Mouse (Mus musculus): ENCODE results near the gene Exosc6.
"Not testable (repeated sequence)": the region's sequence is repeated elsewhere in the genome, so short reads cannot be mapped to it uniquely, and the experiment has no call there.

Exosc6 gene

GRCm38 (mm10) chr8:111061688-111062071 lies 5.5 kb downstream of the Exosc6 start:
- DNase-seq (ENCODE audit: low read depth, low spot score), result no peak

DNA sequence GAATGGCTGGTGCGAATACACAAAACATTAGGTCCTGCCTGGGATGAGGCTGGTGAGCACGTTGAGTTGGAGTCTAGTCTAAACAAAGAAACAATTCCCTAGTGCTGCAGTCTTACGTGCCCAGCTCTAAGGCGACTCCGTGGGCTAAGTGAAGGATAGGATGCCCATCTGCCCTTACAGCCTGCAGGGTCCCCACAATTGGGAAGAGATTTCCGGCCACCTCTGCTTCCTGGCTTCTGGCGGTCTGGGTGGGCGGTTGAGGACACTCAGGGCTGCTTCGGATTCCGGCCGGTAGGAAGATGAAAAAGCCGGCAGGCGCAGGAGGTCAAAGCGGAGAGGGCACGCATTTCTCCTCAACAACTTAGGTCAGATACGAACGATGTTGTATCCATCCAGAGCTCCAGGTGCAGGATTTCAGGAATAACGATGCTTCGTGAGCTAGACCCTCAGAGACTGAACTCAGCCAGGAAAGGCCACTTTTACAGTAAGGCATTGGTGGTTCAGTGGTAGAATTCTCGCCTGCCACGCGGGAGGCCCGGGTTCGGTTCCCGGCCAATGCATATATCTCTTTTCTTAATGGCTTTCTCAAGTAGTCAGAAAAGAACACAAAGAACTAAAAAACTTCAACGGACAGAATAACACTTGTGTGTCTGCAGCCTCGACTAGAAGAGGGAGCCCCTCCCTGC lies 6.1 kb downstream of the Exosc6 start:
- peak; percentile 80 for DNase-seq (ENCODE audit: low read depth, low spot score)

DNA sequence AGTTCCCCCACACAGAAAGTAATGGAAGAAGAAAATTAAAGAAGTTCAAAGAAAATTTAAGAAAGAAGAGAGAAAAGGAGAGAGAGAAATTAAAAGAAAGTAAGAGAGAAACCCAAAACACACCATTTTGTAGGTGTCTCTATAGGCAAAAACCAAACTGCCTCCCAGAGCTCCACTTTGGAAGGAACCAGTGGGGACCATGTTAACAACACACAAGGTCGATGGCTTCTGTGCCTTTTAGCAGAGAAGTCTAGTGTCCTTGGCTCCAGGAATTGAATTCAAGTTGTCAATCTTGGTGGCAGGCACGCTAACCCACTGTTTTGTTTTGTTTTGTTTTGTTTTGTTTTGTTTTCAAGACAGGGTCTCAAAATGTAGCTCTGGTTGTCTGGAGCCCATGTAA lies 6.8 kb downstream of the Exosc6 start:
- DNase-seq (ENCODE audit: low read depth, low spot score), result no peak

- no peak for DNase-seq (ENCODE audit: low read depth, low spot score)
Observed at GRCm38 (mm10) chr8:111066308-111066707, 10.2 kb downstream of the Exosc6 start.

DNA sequence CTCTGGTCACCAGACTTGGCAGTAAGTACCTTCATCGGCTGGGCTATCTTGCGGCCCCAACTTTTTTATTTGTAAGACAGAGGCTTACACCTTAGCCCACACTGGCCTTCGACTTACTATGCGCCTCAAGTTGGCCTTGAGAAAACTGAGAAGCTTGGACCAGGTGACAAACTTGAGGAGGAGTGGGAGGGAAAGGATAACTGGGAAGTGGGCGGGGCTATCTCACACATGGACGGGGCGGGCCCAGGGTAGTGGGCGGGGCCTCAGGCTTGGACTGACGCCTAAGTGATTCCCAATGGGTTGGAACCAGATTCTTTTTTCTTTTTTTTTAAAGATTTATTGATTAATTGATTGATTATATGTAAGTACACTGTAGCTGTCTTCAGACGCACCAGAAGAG lies 11.3 kb downstream of the Exosc6 start:
- no peak for DNase-seq (ENCODE audit: low read depth, low spot score)

GRCm38 (mm10) chr8:111068660-111069059 lies 12.5 kb downstream of the Exosc6 start:
- not testable (repeated sequence) for DNase-seq (ENCODE audit: low read depth, low spot score)

GRCm38 (mm10) chr8:111075926-111076325 lies 19.8 kb downstream of the Exosc6 start:
- DNase-seq (ENCODE audit: low read depth, low spot score), result no peak

DNA sequence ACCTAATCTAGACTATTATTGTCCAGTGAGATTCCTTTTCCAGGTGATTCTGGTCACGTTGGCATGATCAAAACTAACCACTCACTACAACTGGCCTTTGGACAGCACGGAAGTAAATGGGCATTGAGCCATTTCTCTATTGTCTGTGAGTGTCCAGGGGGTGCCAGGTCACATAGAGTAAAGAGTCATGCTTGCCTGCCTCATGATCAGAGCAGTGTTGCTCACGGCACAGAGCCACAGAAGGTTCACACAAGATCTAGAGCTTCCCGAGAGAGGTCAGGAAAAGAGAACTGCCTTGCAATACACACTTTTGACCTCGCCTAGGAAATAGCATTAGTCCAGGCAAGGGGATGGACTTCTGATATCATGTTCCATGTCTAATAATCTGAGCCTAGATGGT lies 23.3 kb downstream of the Exosc6 start:
- DNase-seq (ENCODE audit: low read depth, low spot score), result no peak

DNA sequence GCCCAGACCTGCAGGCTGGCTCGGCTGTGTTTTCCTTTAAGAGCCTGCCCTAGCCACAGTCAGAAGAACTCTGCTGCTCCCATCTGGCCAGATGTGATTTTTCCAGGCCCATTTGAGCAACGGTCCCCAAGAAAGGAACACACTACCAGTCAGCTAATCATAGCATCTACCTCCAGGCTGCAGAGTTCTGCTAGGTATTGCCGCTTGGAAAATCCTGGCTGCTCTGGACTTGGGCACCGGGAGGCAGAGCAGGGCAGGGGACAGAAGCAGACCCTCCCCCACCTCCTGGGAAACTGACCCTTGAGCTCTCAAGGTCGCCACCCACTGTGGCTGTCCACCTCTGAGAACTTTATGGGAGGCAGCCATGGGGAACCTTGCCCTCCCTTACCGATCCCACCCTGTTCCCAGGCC lies 23.7 kb downstream of the Exosc6 start:
- no peak for DNase-seq (ENCODE audit: low read depth, low spot score)

DNA sequence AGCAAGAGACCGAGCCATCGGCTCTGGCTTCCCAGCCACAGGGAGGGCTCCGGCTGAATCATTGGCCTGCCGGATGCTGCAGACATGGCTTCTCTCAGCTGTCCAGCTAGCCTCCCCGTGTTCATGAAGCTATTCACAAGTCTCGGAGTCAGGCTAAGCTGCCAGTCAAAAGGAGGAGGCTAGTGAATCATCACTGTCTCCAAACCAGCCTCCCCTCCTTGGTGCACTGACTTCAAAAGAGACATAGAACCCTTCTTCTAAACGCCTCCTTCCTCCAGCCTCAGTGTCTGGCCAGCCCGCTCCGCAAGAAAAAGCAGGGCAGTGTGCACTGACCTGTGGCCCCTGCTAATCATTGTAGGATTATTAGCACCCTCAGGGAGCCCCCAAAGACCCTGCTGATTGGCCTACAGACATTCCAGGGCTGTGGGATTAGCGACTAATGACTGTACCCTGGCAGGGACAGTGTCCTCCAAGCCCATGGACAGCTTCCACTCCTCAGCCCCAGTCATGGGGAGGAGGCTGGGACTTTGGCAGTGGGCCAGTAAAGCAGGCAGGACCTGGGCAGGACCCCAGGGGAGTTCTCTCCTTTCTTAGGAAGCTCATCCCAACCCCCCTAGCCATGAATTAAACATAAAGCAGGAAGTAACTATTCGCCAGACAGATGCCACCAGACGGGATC lies 25.6 kb downstream of the Exosc6 start:
- DNase-seq (ENCODE audit: low read depth, low spot score), result no peak

GRCm38 (mm10) chr8:111083936-111084335 lies 27.8 kb downstream of the Exosc6 start:
- not testable (repeated sequence) for DNase-seq (ENCODE audit: low read depth, low spot score)

- peak; percentile 22 for DNase-seq (ENCODE audit: low read depth, low spot score)
Observed at GRCm38 (mm10) chr8:111090126-111090525, 34.0 kb downstream of the Exosc6 start.

DNA sequence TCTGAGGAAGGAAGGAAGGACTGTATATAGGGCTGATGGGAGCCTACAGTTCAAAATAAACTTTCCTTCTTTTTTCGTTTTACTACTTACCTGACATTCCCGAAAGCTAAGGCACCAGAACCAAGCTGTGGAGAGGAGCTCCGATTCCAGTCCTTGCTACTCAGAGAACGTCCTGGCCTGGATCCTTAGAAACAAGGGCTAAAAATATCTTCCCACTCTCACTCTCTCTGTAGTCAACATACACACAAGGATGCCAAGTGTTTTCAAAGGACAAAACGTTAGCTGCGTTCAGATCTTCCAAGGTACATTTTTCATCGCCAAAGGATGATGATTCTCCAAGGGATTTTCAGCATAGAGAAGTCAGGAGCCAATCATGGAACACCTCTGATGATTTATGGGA lies 35.6 kb downstream of the Exosc6 start:
- DNase-seq (ENCODE audit: low read depth, low spot score), result no peak

DNA sequence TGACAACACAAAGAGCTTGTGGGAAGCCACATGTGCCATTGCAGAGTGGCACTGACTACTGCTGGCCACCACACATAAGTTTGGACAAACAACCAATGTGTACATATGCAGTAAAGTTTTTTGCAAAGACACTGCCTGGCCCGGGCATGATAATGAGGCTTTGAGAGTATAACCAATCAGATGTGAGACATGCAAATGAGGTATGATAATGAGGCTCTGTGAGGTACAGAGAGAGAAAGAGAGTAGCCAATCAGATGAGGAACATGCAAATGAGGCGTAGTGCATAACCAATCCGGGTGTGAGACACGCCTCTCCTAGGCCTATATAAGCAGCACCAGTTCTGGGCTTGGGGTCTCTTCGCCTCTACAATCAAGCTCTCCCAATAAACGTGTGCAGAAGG lies 36.2 kb downstream of the Exosc6 start, which contains the start of gene Clec18a:
Gene Clec18a, minus strand, starts transcription at position 101 of the 400 bp plus-strand sequence.
- not testable (repeated sequence) for DNase-seq (ENCODE audit: low read depth, low spot score)

DNA sequence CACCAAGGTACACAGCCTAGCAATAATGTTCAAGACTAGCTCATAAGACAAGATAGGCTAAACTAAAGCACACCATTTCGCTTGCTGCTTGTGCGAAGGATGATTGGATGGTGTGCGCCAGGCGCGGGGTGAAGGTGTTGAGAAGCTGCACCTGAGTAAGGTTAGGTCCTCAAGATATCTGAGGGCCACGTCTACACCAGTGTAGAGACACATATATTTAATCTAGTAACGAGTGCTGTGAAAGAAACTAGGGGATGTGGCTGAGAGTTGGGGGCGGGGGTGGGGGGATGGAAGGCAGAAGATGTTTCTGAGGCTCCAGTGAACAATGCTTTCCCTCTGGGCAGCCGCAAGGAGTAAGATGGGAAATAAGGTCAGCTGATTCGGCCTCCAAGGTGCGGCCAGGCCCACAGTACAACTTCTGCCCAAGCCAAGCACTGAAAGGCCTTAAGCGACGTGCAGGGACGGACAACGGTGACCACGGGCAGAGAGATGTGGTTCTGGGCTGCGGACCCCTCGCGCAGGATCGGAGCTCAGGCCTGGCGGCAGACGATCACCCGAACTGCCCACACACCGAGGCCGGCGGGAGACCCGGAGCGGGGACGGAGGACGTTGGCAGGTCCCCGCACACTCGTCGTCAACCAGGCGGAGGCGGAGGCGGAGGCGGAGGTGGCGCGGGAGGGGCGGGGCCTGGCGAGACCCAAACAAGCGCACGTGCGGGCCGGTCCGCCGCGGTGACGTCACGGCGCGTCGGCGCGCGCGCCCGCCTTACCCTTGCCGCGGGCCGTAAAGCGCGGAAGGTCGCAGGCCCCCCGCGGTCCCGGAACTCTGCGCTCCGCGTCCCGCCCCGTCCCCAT lies 38.0 kb downstream of the Exosc6 start, which contains the start of gene Pdpr:
Gene Pdpr, plus strand, starts transcription at position 766 of the 854 bp plus-strand sequence.
- peak; percentile 59 for DNase-seq (ENCODE audit: low read depth, low spot score)

DNA sequence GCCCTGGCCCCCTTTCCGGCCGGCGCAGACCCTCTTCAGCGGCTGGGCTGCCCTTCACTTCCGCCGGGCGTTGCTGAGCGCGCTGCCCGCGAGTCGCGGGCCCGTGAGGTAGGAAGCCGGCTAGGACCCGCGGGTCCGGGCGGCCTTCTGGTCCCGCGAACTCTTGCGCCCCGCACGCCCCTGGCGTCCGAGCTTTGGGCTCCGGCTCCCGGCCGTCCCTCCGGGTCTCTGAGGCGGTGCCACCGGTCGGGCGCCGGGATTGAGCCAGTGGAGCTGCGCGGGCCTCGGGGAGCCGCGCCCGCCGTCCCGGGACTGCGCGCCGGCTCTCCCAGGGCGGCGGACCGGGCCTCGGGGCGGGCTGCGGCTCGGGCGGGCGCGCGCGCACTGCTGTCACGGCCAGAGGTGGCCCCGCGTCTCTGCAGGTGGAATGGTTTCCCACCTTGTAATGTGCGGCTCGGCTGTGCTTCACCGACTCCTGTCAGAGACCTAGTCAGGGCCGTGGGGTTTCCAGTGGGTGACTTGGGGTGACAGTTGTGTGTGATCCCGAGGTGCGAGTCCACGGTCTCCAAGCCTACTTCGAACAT lies 38.7 kb downstream of the Exosc6 start:
- DNase-seq (ENCODE audit: low read depth, low spot score), result not testable (repeated sequence)
